Mouse (Mus musculus) heart, adult 11 months (tissue): ENCODE data around the gene Gtpbp1.
A peak's percentile ranks its signal among the peaks of the same experiment; 100 is the strongest.

Source experiments
- DNase-seq: peaks from one replicate; pipeline ENCODE4 v3.0.0; 2022

Gtpbp1 gene

GRCm38 (mm10) chr15:79686046-79686869 is 4.4 kb upstream of the Gtpbp1 start:
- no peak for DNase-seq

GRCm38 (mm10) chr15:79687175-79687574 is 3.5 kb upstream of the Gtpbp1 start:
- peak; percentile 97 for DNase-seq

- DNase-seq, result peak; percentile 100
These were observed 2.9 kb upstream of the Gtpbp1 start, which contains the start of gene Josd1 for GRCm38 (mm10) chr15:79687646-79688267. Gene Josd1 (minus strand): TSS chr15:79687919.

- no peak for DNase-seq
These were observed 2.2 kb upstream of the Gtpbp1 start for GRCm38 (mm10) chr15:79688268-79688956.

- no peak for DNase-seq
These were observed 801 bp upstream of the Gtpbp1 start for GRCm38 (mm10) chr15:79689662-79690425.

- DNase-seq, result peak; percentile 97
These were observed 421 bp downstream of the Gtpbp1 start for GRCm38 (mm10) chr15:79691023-79691508.

- DNase-seq, result no peak
These were observed 1.7 kb downstream of the Gtpbp1 start for GRCm38 (mm10) chr15:79692334-79692733.

- no peak for DNase-seq
These were observed 3.1 kb downstream of the Gtpbp1 start for GRCm38 (mm10) chr15:79693740-79694139.

- DNase-seq, result no peak
These were observed 3.9 kb downstream of the Gtpbp1 start for GRCm38 (mm10) chr15:79694512-79694911.

- DNase-seq, result no peak
These were observed 4.9 kb downstream of the Gtpbp1 start for GRCm38 (mm10) chr15:79695516-79695915.

- no peak for DNase-seq
These were observed 5.9 kb downstream of the Gtpbp1 start for GRCm38 (mm10) chr15:79696508-79696907.

- no peak for DNase-seq
These were observed 6.4 kb downstream of the Gtpbp1 start for GRCm38 (mm10) chr15:79697011-79697410.

- DNase-seq, result no peak
These were observed 7.0 kb downstream of the Gtpbp1 start for GRCm38 (mm10) chr15:79697558-79698187.

- no peak for DNase-seq
These were observed 16.1 kb downstream of the Gtpbp1 start for GRCm38 (mm10) chr15:79706603-79707214.

- DNase-seq, result no peak
These were observed 17.7 kb downstream of the Gtpbp1 start for GRCm38 (mm10) chr15:79708229-79708822.

GRCm38 (mm10) chr15:79715646-79716045 is 25.0 kb downstream of the Gtpbp1 start:
- DNase-seq, result no peak

- DNase-seq, result no peak
These were observed 26.1 kb downstream of the Gtpbp1 start for GRCm38 (mm10) chr15:79716710-79717109.

- no peak for DNase-seq
These were observed 29.6 kb downstream of the Gtpbp1 start for GRCm38 (mm10) chr15:79720267-79720666.

- no peak for DNase-seq
These were observed 30.2 kb downstream of the Gtpbp1 start for GRCm38 (mm10) chr15:79720796-79721195.

GRCm38 (mm10) chr15:79723439-79723838 is 32.8 kb downstream of the Gtpbp1 start:
- peak; percentile 94 for DNase-seq

GRCm38 (mm10) chr15:79725190-79725789 is 34.6 kb downstream of the Gtpbp1 start:
- peak; percentile 91 for DNase-seq
